Mouse (Mus musculus) splenic B cell, adult 2 months (primary cell): ENCODE measurements around the gene Kcng4.

Source experiments
- DNase-seq: peaks from one replicate; pipeline ENCODE4 v3.0.0-alpha.2; 2011; ENCODE audit warnings: low read depth, low spot score
- H3K27me3 ChIP-seq: 2 replicates; pipeline ENCODE4 v1.6.1; 2012; ENCODE audit warnings: mild to moderate bottlenecking, low read length, moderate library complexity, mixed read lengths; ENCODE audit not compliant: control insufficient read depth, poor library complexity, insufficient read depth, severe bottlenecking
- H3K36me3 ChIP-seq: 2 replicates; pipeline ENCODE4 v1.6.1; 2012; ENCODE audit warnings: mild to moderate bottlenecking, low read length, moderate library complexity, mixed read lengths; ENCODE audit not compliant: control insufficient read depth, poor library complexity, insufficient read depth, severe bottlenecking

Gene Kcng4

DNA sequence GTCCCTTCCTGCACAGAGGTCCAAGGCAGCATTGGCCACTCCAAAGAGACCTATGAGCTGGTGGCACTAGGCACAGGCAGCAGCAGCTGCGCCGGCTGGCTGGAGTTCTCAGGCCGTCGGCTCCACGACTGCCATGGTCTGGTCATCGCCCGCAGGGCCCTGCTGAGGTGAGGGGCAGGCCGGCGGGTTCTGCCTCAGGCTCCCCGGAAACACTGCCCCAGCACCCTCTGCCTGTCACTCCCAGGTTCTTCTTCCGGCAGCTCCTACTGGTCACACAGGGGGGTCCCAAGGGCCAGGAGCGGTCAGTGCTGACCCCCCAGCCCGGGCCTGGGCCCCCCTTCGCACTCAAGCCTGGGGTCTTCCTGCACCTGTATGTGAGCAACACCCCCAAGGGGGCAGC, 20.4 kb downstream of the Kcng4 start:
- no peaks in the 10 kb centered on the region for H3K36me3 ChIP-seq
- H3K27me3 ChIP-seq: no peaks in the 10 kb centered on the region
- no peak for DNase-seq

DNA sequence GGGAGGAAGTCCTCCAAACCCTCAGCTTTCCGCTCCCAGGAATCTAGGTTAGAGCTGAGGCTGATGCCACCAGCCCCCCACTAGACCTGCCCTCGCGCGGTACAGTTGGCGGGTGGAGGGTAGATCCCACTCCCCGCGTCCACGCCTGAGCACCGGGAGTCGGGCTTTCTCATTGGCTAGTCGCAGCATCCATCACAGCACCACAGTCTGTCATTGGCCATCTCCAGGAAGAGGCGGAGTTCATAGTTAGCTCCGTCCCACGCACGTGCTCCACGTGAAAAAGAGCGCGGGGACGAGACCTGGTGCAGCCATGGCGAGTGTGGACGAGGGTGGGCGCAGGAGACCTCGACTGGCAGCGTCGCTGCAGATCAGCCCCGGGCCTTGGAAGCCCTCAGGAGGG, 23.0 kb downstream of the Kcng4 start, which contains the start of gene Adad2:
Adad2 (plus strand) TSS at position 277 of the 400 bp plus-strand sequence.
- DNase-seq: no peak
- H3K36me3 ChIP-seq: no peaks in the 10 kb centered on the region

DNA sequence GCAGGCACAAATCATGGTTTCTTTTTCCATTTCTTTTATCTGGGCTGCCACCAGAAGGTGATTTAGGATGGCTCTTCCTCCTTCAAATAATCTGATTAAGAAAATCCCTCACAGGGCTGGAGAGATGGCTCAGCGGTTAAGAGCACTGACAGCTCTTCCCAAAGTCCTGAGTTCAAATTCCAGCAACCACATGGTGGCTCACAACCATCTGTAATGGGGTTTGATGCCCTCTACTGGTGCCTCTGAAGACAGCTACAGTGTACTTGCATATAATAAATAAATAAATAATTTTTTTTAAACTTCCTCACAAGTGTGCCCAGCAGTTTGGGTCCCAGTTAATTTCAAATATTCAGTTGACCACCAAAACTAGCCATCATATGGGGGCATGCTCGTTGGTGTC, 29.3 kb downstream of the Kcng4 start:
- DNase-seq: peak; percentile 58
- H3K36me3 ChIP-seq: peaks cover 1% of the 10 kb centered on the region; the same call in 1 of the 2 replicates
- H3K27me3 ChIP-seq: no peaks in the 10 kb centered on the region

More for the DNA sequence above, 23.0 kb downstream of the Kcng4 start, which contains the start of gene Adad2:
- no peaks in the 10 kb centered on the region for H3K27me3 ChIP-seq

DNA sequence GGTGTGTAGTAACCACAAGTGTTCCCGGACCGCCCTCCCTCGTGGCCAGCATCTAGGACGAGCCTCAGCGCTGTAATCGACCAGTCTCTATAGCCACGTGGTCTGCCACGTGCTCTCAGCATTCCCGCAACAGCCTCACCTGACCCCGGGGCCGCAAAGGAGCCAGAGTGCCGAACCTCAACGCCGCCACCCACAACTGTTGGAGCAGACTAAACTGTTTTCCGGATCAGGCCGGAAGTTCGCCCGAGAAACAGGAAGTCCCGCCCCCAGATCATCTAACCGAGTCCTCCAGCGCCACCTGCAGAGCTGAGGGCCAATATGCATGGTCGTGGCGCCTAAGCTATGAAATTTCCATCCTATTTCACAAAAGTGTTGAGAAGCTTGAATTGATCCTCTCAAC, 30.5 kb downstream of the Kcng4 start, which contains the start of gene Taf1c:
Taf1c (minus strand) TSS at position 227 of the 400 bp plus-strand sequence.
- Histone ChIP-seq H3K36me3 (peaks cover 1% of the 10 kb centered on the region), H3K27me3 (no peaks in the 10 kb centered on the region)
- peak; percentile 95 for DNase-seq

DNA sequence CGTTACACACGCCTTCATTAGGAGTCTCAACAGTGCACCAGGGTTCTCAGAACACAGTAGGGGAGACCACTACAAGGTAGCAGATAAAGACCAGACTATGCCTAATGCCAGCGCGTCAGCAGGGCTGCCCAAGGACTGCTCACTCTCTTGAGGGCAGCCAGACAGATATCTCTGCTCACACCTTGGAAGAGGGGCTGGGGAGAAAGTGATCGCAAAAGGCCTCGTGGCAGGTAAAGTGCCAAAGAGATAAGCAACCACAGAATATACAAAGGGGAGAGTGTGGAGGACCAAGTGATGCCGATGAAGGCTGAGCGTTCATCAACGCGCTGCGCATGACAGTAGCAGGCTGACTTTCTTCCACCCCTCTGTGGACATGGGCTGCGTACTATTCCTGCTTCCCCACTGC, 31.1 kb downstream of the Kcng4 start:
- DNase-seq: no peak

DNA sequence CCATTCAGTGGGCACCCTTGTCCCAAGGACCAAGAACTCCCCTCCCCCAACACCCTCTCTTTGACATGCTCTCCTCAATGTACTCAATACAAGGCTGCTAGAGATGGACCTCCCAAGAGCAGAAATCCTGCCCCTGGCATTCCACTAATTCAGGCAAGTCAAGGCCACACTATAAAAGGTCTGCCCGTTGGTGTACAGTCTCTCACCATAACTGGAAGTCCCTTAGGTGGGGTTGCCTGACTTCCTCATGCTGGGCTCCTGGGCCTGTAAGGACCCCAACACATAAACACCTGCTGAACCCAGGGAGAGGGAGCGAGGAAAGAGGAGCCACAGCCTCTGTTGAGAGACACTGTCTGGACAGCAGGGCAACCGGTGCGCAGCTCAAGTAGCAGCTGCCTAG, 31.7 kb downstream of the Kcng4 start:
- Histone ChIP-seq H3K36me3 (peaks cover 1% of the 10 kb centered on the region), H3K27me3 (no peaks in the 10 kb centered on the region)
- no peak for DNase-seq

More for the DNA sequence above, 31.1 kb downstream of the Kcng4 start:
- Histone ChIP-seq H3K36me3 (peaks cover 1% of the 10 kb centered on the region), H3K27me3 (no peaks in the 10 kb centered on the region)

DNA sequence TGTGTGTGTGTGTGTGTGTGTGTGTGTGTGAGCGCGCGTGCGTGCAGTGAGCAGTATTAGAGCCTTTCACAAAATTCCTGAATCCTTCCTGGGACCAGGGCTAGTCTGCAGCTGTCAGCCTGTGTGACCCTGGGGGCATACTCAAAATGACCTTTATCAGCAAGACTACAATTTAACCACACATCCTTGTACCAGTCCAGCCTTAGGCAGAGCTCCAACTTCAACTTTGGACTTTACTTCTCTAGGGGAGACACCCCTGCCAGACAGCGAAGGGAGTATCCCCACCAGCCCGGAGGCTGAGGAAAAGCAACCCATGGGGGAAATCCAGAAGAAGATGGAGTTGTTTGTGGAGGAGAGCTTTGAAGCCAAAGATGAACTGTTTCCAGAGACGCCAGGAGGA, 44.0 kb downstream of the Kcng4 start:
- Histone ChIP-seq H3K36me3 (no peaks in the 10 kb centered on the region), H3K27me3 (no peaks in the 10 kb centered on the region)
- DNase-seq: no peak

DNA sequence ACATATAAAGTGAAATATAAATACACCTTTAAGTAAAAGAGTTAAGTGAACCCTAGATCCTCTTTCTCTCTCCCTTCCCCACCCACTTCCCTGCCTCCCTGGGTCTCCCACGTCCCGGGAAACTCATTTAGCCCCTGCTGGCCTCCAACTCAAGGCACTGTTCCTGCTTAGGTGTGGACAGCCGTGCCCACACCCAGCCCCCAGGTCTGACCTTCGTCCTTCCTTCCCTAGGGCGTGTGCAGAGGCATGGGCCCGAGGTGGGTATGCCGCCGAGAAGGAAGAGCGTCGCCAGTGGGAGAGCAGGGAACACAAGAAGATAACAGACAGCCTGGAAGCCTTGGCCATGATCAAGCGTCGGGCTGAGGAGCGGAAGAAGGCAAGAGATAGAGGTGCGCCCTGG, 45.1 kb downstream of the Kcng4 start:
- H3K36me3 ChIP-seq: no peaks in the 10 kb centered on the region
- no peak for DNase-seq

DNA sequence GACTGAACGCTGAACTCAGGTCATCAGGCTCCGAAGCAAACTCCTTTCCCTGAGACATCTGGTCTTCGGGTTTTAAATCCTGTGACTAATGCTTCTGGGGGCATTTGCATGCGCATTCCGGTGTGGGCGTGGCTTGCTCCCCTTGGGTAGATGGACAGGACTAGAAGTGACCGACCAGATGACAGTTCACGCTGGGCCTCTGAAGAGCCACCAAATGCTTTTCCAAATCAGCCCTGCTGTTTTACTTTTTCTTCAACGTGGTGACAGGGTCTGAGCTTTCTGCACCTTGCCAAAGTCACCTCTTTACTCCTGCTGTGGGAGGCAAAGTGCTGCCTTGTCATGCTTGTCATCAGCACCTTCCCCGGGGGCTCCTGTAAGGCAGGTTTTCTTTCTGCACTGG, 46.6 kb downstream of the Kcng4 start:
- Histone ChIP-seq H3K36me3 (no peaks in the 10 kb centered on the region), H3K27me3 (no peaks in the 10 kb centered on the region)
- DNase-seq: no peak

More for the DNA sequence above, 45.1 kb downstream of the Kcng4 start:
- no peaks in the 10 kb centered on the region for H3K27me3 ChIP-seq

DNA sequence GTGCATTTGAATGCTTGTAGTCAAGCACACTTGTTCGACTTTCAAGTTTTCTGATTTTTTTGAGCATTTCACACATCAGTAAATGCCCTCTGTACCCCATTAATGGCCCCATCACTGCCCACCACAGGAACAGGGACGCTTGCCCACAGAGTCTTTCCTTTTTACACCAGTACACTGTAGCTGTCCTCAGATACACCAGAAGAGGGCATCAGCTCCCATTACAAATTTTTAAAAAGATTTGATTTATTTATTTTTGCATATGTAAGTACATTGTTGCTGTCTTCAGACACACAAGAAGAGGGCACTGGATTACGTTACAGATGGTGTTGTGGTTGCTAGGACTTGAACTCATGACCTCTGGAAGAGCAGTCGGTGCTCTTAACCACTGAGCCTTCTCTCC, 47.2 kb downstream of the Kcng4 start:
- no peaks in the 10 kb centered on the region for H3K36me3 ChIP-seq
- DNase-seq: no peak
- H3K27me3 ChIP-seq: no peaks in the 10 kb centered on the region

DNA sequence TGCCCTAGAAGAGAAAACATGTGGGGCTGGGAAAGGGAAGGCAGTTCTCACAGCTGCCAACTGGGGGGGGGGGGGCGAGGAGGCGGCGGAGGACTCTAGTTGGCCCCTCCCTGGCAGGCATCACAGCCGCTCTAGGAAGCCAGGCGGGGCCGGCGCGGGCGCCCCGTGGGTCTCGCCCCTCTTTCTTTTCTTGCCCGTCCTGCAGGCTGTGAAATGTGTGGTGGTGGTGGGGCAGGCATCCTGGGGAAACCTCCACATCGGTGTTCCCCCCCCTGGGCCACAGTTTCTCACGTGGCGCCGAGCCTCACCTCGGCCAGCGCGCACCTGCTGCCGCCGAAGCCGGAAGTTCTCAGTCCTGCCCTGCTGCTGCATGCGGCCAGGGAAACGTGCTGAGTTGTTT, 49.6 kb downstream of the Kcng4 start:
- DNase-seq: peak; percentile 73
- Histone ChIP-seq H3K36me3 (no peaks in the 10 kb centered on the region), H3K27me3 (no peaks in the 10 kb centered on the region)

DNA sequence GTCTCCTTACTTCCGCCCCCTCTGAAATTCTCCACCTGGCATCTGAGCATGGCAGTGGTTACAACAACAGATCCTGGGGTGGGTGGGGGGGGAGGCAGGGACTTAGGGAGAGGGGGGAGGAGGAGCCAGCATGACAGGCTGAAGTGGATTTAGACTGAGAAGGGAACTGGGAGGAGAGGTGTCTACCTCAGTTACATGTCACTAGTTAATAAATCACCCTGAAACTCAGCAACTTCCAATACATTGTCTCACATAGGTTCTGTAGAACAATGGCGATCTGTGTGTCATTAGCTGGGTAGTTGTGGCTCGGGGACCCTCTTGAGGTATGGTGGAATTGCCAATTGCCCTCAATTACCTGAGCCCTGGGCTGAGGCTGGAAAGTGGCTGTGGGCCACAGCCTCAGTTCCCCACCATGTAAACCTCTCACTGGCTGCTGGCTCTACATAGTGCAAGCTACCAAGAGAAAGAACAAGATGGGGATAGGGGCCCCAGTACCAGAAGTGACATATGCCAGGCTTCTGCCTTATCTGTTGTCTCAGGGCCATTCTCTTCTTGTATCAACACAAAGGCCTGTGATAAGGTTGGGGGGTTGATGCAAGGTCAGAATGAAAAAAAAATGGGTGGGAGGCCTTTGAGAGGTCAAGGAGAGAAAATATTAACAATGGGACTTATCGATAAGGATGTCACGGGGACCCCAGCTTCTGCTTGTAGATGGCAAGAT, 54.9 kb downstream of the Kcng4 start:
- no peak for DNase-seq
- Histone ChIP-seq H3K36me3 (no peaks in the 10 kb centered on the region), H3K27me3 (no peaks in the 10 kb centered on the region)

DNA sequence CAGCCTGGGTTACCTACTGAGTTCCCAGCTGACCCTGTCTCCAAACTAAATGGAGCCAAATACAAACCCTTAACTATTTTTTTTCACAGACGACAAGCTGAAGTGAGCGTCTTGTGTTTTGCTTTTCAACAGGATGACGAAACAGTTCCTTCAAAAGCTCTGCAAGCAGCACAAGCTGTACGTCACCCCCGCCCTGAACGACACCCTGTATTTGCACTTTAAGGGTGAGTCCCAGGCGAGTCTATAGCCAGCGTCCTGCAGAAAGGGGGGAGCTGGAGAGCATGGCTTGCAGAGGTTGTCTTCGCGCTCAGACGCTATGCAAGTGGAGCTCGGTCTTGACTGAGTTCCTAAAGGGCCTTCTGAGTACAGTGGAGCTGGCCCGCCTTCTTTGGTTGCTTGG, 56.4 kb downstream of the Kcng4 start:
- no peak for DNase-seq
- no peaks in the 10 kb centered on the region for H3K36me3 ChIP-seq
- H3K27me3 ChIP-seq: no peaks in the 10 kb centered on the region

DNA sequence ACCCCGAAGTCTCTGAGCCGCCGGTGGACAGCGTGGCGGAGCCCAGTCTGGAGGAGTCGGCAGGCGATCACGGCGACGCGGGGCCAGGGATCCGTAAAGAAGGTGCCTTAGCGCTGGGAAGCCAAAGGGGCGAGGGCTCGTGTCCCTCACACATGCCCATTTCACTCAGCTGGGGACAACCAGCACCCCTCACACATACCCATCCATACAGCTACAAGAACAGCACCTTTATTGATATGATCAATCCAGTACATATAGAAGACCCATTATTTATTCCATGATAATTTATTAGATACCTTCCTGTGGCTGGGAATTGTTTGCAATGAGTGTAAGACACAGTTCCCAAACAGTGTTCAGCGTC, 60.1 kb downstream of the Kcng4 start:
- no peaks in the 10 kb centered on the region for H3K27me3 ChIP-seq
- DNase-seq: no peak
- H3K36me3 ChIP-seq: no peaks in the 10 kb centered on the region

DNA sequence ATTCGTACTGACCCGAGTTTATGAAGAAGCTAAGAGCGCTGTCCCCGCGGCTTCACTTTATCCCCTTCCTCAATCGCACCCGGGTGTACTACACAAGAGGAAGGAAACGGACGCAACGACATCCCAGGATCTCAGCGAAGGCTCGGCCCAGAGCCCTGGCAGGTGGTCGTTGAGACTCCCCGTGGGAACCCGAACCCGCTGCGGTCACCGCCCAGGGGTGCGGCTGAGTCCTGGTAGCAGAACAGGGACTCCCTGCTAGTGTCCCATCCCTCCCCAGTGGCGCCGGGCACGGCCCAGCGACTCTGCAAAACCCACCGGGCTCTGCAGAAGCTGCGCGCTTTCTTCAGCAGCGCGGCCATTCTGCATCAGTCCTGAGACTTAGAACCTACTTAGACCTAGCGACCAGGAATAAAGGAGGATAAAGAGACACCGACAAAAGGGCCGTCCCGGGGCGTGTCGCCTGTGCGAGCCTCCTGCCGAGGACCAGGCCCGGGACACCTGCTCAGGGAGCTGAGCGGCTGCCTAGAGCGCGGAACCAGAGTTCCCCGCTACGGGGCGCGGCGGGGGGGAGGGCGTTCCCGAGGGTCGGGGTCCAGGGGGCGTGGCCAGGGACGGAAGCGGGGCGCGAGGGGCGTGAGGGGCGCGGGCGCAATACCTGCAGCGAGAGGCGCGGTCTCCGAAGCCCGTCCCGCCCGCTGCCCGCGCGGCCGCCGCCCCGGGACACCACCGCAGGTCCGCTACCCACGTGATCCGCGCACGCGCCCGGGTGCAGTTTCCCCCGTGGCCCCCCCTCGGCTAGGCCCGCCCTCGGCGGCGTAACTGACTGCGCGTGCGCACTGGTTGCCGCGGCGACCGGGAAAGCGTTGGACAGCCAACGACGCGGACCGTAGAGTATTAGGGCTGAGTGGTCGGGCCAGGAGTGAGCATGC, 60.8 kb downstream of the Kcng4 start, which contains the start of the genes Hsdl1 and Dnaaf1:
Hsdl1 (minus strand) TSS at position 747 of the 929 bp plus-strand sequence.
Dnaaf1 (plus strand) TSS at position 799 of the 929 bp plus-strand sequence.
- peak; percentile 96 for DNase-seq
- no peaks in the 10 kb centered on the region for H3K36me3 ChIP-seq

More for the DNA sequence above, 60.8 kb downstream of the Kcng4 start, which contains the start of the genes Hsdl1 and Dnaaf1:
- no peaks in the 10 kb centered on the region for H3K27me3 ChIP-seq
